Mouse (Mus musculus) embryonic facial prominence, embryonic 13.5 days (tissue): ENCODE data around the gene Ogt. TPM values are rescaled to one million over a fixed set of nuclear protein-coding genes. Genes with fewer than 3 reads are reported as not detected.
A peak's percentile ranks its signal among the peaks of the same experiment; 100 is the strongest.

ENCODE experiments used
- ATAC-seq: fragments of 200-750 bp; cut with Nextera tagmentation; 2 replicates; pipeline ENCODE4 v1.8.0; 2017; ENCODE audit warnings: low read depth; ENCODE audit not compliant: insufficient number of reproducible peaks, insufficient read depth, low FRiP score, low TSS enrichment
- H3K27ac ChIP-seq: fragments of 300-500 bp; sonication (generic); 2 replicates; pipeline ENCODE4 v1.5.1; 2015; ENCODE audit warnings: moderate library complexity, mild to moderate bottlenecking, inconsistent platforms
- H3K27me3 ChIP-seq: fragments of 300-500 bp; sonication (generic); 2 replicates; pipeline ENCODE4 v1.6.1; 2015; ENCODE audit warnings: mild to moderate bottlenecking, inconsistent platforms
- H3K36me3 ChIP-seq: fragments of 300-500 bp; sonication (generic); 2 replicates; pipeline ENCODE4 v1.6.1; 2015; ENCODE audit warnings: mild to moderate bottlenecking, inconsistent platforms
- H3K4me1 ChIP-seq: fragments of 300-500 bp; sonication (generic); 2 replicates; pipeline ENCODE4 v1.6.1; 2015; ENCODE audit warnings: inconsistent platforms
- H3K4me2 ChIP-seq: fragments of 300-500 bp; sonication (generic); 2 replicates; pipeline ENCODE4 v1.6.1; 2015; ENCODE audit warnings: moderate library complexity, mild to moderate bottlenecking, inconsistent platforms
- H3K4me3 ChIP-seq: fragments of 300-500 bp; sonication (generic); 2 replicates; pipeline ENCODE4 v1.5.1; 2015; ENCODE audit warnings: mild to moderate bottlenecking, inconsistent platforms
- H3K9ac ChIP-seq: fragments of 300-500 bp; sonication (generic); 2 replicates; pipeline ENCODE4 v1.6.1; 2015; ENCODE audit warnings: mild to moderate bottlenecking, inconsistent platforms
- H3K9me3 ChIP-seq: fragments of 300-500 bp; sonication (generic); 2 replicates; pipeline ENCODE4 v1.6.1; 2016; ENCODE audit warnings: inconsistent platforms
- WGBS: fragments of 180-500 bp; shearing (Covaris S2); methylation state at CpG from one replicate; pipeline ENCODE4 v1.1.7; 2015; ENCODE audit warnings: mixed read lengths; 5-methylcytosine and 5-hydroxymethylcytosine counted together
- polyA plus RNA-seq: library from polyadenylated mRNA; unstranded; fragments of >200 nt; fragmentation: Nextera tagmentation; extraction: Ambion mirVana; gene quantifications from 2 replicates; pipeline ENCODE4 v1.2.1, GENCODE M21; 2015

Gene Ogt
- polyA plus RNA-seq, 1 experiment from 2014 or later: 179 TPM

DNA sequence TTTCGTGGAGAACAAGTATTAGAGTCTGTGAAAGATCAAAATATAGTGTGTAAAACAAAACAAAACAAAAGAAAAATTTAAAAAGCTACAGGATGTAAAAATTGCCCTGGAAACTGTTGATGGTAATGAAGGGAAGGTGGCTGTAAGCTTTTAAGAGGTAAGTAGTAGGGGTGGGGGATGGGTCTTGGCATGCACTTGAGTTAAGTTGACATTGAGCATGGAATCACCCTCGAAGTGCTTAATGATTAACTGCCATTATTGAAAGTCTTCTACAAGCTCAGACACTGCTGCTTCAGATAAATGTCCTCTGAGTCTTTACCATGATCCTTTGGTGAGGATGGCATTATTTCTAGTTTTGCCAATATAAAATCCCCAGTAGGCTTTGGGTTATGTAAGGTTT, 5.4 kb downstream of the Ogt start:
- ATAC-seq: no peak
- Histone ChIP-seq H3K4me2 (no peak overlapping the region), H3K9ac (no peak overlapping the region), H3K27me3 (peaks cover 11% of the 10 kb centered on the region), H3K9me3 (no peaks in the 10 kb centered on the region), H3K36me3 (no peaks in the 10 kb centered on the region), H3K4me1 (0 out of 2 replicates have a peak, but pooled peaks cover 5% of the 10 kb centered on the region), H3K4me3 (no peak overlapping the region), H3K27ac (no peak overlapping the region)
- WGBS: 68% methylated on average over 2 of the region's 2 CpGs

DNA sequence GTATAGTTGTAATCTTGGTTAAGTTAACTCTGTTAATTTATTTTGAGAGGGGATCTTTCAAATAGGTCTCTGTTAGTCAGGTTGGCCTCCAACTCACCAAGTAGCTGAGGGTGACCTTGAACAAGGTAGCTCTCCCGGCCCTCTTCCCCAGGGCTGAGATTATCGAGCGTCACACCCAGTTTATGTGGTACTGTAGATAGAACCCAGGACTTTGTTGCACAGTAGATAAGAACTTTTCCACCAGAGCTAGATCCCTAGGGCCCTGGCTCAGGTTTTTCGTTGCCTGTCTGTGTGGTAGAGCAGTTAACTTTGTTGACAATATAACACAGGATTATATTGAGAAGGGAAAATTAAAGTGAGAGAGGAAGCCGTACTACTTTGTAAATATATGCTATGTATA, 6.8 kb downstream of the Ogt start:
- ATAC-seq: no peak
- Histone ChIP-seq H3K27ac (no peak overlapping the region), H3K4me3 (no peak overlapping the region), H3K4me1 (0 out of 2 replicates have a peak, but pooled peaks cover 5% of the 10 kb centered on the region), H3K4me2 (no peak overlapping the region), H3K9me3 (no peaks in the 10 kb centered on the region), H3K9ac (no peak overlapping the region), H3K36me3 (no peaks in the 10 kb centered on the region), H3K27me3 (peaks cover 1% of the 10 kb centered on the region; the same call in 1 of the 2 replicates)
- 78% methylated on average over 5 of the region's 5 CpGs for WGBS

GRCm38 (mm10) chrX:101695686-101696085, 55.8 kb downstream of the Ogt start:
- Histone ChIP-seq H3K4me3 (no peak overlapping the region), H3K36me3 (no peaks in the 10 kb centered on the region), H3K27ac (no peak overlapping the region), H3K9ac (no peak overlapping the region), H3K9me3 (peaks cover 19% of the 10 kb centered on the region), H3K27me3 (no peaks in the 10 kb centered on the region; the same call in 1 of the 2 replicates), H3K4me1 (no peaks in the 10 kb centered on the region), H3K4me2 (no peak overlapping the region)
- 93% methylated on average over 27 of the region's 27 CpGs for WGBS
- ATAC-seq: no peak

DNA sequence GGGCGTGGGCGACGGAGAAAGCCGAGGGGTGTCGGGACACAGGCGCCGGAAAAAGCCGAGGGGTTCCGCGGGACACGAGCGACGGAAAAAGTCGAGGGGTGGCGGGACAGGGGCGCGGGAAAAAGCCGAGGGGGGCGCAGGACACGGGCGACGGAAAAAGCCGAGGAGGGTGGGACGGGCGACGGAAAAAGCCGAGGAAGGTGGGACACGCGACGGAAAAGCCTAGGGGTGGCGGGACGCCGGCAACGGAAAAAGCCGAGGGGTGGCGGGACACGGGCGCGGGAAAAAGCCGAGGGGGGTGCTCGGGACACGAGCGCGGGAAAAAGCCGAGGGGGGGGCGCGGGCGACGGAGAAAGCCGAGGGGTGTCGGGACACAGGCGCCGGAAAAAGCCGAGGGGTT, 57.7 kb downstream of the Ogt start:
- Histone ChIP-seq H3K36me3 (no peaks in the 10 kb centered on the region), H3K4me3 (no peak overlapping the region), H3K27me3 (no peaks in the 10 kb centered on the region), H3K27ac (no peak overlapping the region), H3K4me1 (no peaks in the 10 kb centered on the region), H3K9me3 (peaks cover 19% of the 10 kb centered on the region), H3K4me2 (no peak overlapping the region), H3K9ac (no peak overlapping the region)
- WGBS: 73% methylated on average over 53 of the region's 54 CpGs
- ATAC-seq: no peak

DNA sequence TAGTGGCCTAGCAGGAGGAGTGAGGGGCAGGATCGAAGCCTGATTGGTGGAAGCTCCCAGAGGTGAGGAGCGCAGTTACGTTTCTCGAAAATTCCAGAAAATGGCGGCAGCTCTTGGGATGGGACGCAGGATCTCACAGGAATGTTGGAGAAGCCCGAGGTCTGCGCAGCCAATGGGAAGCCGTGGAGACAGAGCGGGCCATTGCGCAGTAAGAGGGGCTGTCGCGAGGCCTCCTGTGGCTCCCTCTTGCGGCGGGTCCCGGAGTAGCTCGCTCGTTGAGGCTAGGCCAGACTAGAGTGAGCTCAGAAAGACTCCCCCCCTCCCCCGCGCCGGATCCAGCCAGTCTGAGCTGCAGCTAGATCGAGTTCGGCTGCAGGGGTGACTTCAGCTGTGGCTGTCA, 58.4 kb downstream of the Ogt start:
- H3K4me3 ChIP-seq: no peak overlapping the region
- no peaks in the 10 kb centered on the region for H3K36me3 ChIP-seq
- no peak overlapping the region for H3K9ac ChIP-seq
- H3K27me3 ChIP-seq: no peaks in the 10 kb centered on the region
- 62% methylated on average over 23 of the region's 23 CpGs for WGBS
- no peak overlapping the region for H3K27ac ChIP-seq
- H3K4me1 ChIP-seq: no peaks in the 10 kb centered on the region
- peaks cover 19% of the 10 kb centered on the region for H3K9me3 ChIP-seq
- no peak for ATAC-seq
- H3K4me2 ChIP-seq: no peak overlapping the region

DNA sequence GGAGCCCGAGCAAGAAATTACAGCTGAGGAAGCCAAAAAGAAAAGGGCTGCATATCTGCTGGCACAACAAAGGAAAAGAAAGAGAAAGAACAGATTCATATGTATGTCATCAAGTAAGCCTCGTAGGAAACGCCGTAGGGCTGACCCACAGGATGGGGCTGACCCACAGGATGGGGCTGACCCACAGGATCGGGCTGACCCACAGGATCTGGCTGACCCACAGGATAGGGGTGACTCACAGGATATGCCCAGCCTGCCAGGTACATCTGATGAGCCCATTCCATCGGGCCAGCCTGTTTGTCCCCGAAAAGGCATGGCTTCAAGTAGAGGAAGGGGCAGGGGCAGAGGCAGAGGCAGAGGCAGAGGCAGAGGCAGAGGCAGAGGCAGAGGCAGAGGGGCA, 65.3 kb downstream of the Ogt start:
- Histone ChIP-seq H3K27me3 (no peaks in the 10 kb centered on the region; the same call in 1 of the 2 replicates), H3K9me3 (no peaks in the 10 kb centered on the region), H3K4me2 (no peak overlapping the region), H3K36me3 (no peaks in the 10 kb centered on the region), H3K4me3 (no peak overlapping the region), H3K9ac (no peak overlapping the region), H3K4me1 (no peaks in the 10 kb centered on the region), H3K27ac (no peak overlapping the region)
- WGBS: 73% methylated on average over 7 of the region's 7 CpGs
- no peak for ATAC-seq

- no peaks in the 10 kb centered on the region for H3K4me1 ChIP-seq
- no peak overlapping the region for H3K9ac ChIP-seq
- no peak overlapping the region for H3K27ac ChIP-seq
- H3K36me3 ChIP-seq: no peaks in the 10 kb centered on the region
- WGBS: 62% methylated on average over 1 of the region's 1 CpGs
- H3K4me2 ChIP-seq: no peak overlapping the region
- H3K27me3 ChIP-seq: peaks cover 34% of the 10 kb centered on the region
- no peak for ATAC-seq
- H3K4me3 ChIP-seq: no peak overlapping the region
- no peaks in the 10 kb centered on the region for H3K9me3 ChIP-seq
Measured at GRCm38 (mm10) chrX:101720401-101720800, 80.5 kb downstream of the Ogt start.

- Histone ChIP-seq H3K4me3 (no peak overlapping the region), H3K4me1 (no peaks in the 10 kb centered on the region), H3K9me3 (no peaks in the 10 kb centered on the region), H3K27ac (no peak overlapping the region), H3K9ac (no peak overlapping the region), H3K27me3 (peaks cover 34% of the 10 kb centered on the region), H3K36me3 (no peaks in the 10 kb centered on the region), H3K4me2 (no peak overlapping the region)
- ATAC-seq: no peak
Measured at GRCm38 (mm10) chrX:101730010-101730409, 90.2 kb downstream of the Ogt start.

DNA sequence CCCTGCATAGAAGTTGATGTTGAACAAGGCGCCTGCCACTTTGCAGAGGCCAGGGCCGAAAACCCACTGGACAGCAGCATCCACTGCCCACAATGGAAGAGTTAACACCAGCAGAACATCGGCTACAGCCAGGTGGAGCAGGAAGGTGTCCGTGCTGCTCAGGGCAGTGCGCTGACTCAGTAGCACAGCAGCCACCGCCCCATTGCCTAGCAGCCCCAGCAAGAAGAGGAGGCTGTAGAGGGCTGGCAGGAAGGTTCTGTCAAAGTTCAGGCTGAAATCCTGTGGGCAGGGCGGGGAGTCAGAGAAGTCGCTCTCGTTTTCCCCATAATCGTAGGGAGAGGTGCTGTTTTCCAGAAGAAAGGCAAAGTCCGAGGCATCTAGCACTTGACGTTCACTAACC, 92.8 kb downstream of the Ogt start:
- H3K4me2 ChIP-seq: no peak overlapping the region
- 82% methylated on average over 12 of the region's 12 CpGs for WGBS
- H3K27me3 ChIP-seq: peaks cover 56% of the 10 kb centered on the region
- ATAC-seq: no peak
- no peak overlapping the region for H3K27ac ChIP-seq
- H3K9ac ChIP-seq: no peak overlapping the region
- H3K4me3 ChIP-seq: no peak overlapping the region
- no peaks in the 10 kb centered on the region for H3K4me1 ChIP-seq
- no peaks in the 10 kb centered on the region for H3K36me3 ChIP-seq
- H3K9me3 ChIP-seq: no peaks in the 10 kb centered on the region

DNA sequence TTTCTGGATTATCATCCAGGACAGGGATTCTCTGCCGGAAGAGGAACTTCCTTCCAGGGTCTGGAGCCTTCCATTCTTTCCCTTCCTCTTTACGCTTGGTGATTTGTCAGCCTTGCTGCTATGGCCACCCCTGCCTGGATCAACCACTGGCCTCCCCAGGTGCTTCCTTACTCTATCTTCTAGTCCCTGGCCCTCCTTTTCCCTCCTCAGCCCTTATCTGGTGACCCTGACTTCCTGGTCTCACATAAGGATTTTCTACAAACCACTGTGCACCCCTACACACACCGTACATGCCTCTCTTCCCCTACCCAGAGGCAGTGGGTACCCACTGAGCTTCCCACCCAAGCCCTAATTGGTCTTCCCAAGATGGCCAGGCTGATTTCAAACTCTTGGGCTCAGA, 93.4 kb downstream of the Ogt start:
- Histone ChIP-seq H3K36me3 (no peaks in the 10 kb centered on the region), H3K27me3 (peaks cover 62% of the 10 kb centered on the region), H3K9ac (no peak overlapping the region), H3K9me3 (no peaks in the 10 kb centered on the region), H3K4me3 (no peak overlapping the region), H3K27ac (no peak overlapping the region), H3K4me2 (no peak overlapping the region), H3K4me1 (no peaks in the 10 kb centered on the region)
- WGBS: 86% methylated on average over 3 of the region's 3 CpGs
- no peak for ATAC-seq

DNA sequence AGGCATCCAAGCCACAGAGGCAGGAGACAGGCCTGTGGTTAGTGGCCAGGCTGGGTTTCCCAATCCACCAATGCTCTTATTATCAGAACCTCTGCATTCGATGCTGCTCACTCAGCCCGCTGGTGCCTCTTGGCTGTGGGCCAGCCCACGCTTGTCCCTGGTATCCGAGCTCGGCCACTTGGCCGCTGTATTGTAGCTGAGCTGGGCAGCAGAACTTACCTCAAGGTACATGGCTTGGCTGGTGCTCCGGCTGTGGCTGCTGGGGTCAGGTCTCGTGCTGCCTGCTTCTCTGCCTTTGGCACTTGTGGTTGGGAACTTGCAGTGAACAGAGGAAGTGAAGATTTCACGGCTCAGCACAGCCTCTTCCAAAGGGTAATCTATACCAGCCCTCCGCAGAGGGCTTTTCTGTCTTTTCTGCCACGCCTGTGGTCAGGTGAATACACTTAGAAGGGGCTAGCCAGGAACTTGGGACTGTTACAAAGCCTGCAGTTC, 94.0 kb downstream of the Ogt start, which contains the start of gene Cxcr3:
Cxcr3 (minus strand) TSS at position 442 of the 492 bp plus-strand sequence.
- WGBS: 43% methylated on average over 11 of the region's 11 CpGs
- Histone ChIP-seq H3K9me3 (no peaks in the 10 kb centered on the region), H3K4me2 (no peak within 1 kb of the TSS), H3K27ac (no peak within 1 kb of the TSS), H3K36me3 (no peaks in the 10 kb centered on the region), H3K4me1 (no peaks in the 10 kb centered on the region), H3K27me3 (peaks cover 63% of the 10 kb centered on the region), H3K4me3 (no peak within 1 kb of the TSS), H3K9ac (no peak within 1 kb of the TSS)
- 0 out of 2 replicates have a peak, but pooled peaks have one; percentile 37 for ATAC-seq
